Mouse (Mus musculus) right cerebral cortex, postnatal 10 days (tissue): Measurements from ENCODE around the gene Rnpepl1.
A peak's percentile ranks its signal among the peaks of the same experiment; 100 is the strongest.

Experiments
- DNase-seq, 2 experiments: peaks; one replicate each; pipeline ENCODE4 v3.0.0; 2021; ENCODE audit warnings: low spot score in 2 of 2

Rnpepl1 gene

GRCm38 (mm10) chr1:92906779-92907631 is 3.6 kb upstream of the Rnpepl1 start, which contains the start of gene Dusp28:
Gene Dusp28 (plus strand): TSS chr1:92906981.
- DNase-seq = peak; percentile 88 to 90

GRCm38 (mm10) chr1:92907632-92908360 is 2.8 kb upstream of the Rnpepl1 start:
- peak in 1 of 2 experiments; percentile 52 for DNase-seq

- peak in 1 of 2 experiments; percentile 36 for DNase-seq
Measured at GRCm38 (mm10) chr1:92908664-92909063, 1.9 kb upstream of the Rnpepl1 start.

GRCm38 (mm10) chr1:92909068-92909467 is 1.5 kb upstream of the Rnpepl1 start:
- DNase-seq = peak in 1 of 2 experiments; percentile 33

GRCm38 (mm10) chr1:92910925-92911720 is 540 bp downstream of the Rnpepl1 start:
- DNase-seq = peak; percentile 82 to 83

GRCm38 (mm10) chr1:92911721-92912138 is 1.1 kb downstream of the Rnpepl1 start:
- DNase-seq = peak in 1 of 2 experiments; percentile 51

GRCm38 (mm10) chr1:92912286-92912685 is 1.7 kb downstream of the Rnpepl1 start:
- DNase-seq = no peak

GRCm38 (mm10) chr1:92914239-92914638 is 3.7 kb downstream of the Rnpepl1 start:
- DNase-seq = peak in 1 of 2 experiments; percentile 33

- peak in 1 of 2 experiments; percentile 35 for DNase-seq
Measured at GRCm38 (mm10) chr1:92914993-92915392, 4.4 kb downstream of the Rnpepl1 start.

- no peak for DNase-seq
Measured at GRCm38 (mm10) chr1:92916725-92917124, 6.1 kb downstream of the Rnpepl1 start.

- peak in 1 of 2 experiments; percentile 23 for DNase-seq
Measured at GRCm38 (mm10) chr1:92919151-92919550, 8.6 kb downstream of the Rnpepl1 start.

GRCm38 (mm10) chr1:92919775-92920174 is 9.2 kb downstream of the Rnpepl1 start:
- DNase-seq = peak; percentile 48 to 57

- DNase-seq = no peak
Measured at GRCm38 (mm10) chr1:92920474-92921200, 10.1 kb downstream of the Rnpepl1 start.

GRCm38 (mm10) chr1:92921496-92921895 is 10.9 kb downstream of the Rnpepl1 start:
- no peak for DNase-seq

GRCm38 (mm10) chr1:92930171-92930706 is 19.7 kb downstream of the Rnpepl1 start:
- no peak for DNase-seq

- no peak for DNase-seq
Measured at GRCm38 (mm10) chr1:92933611-92934010, 23.0 kb downstream of the Rnpepl1 start.

- DNase-seq = peak; percentile 96 to 98
Measured at GRCm38 (mm10) chr1:92934182-92934827, 23.7 kb downstream of the Rnpepl1 start, which contains the start of gene Capn10. Gene Capn10 (plus strand): TSS chr1:92934376.

- DNase-seq = peak; percentile 64 to 68
Measured at GRCm38 (mm10) chr1:92935054-92935962, 24.7 kb downstream of the Rnpepl1 start.

- DNase-seq = no peak
Measured at GRCm38 (mm10) chr1:92935977-92936376, 25.4 kb downstream of the Rnpepl1 start.
